In genomic region chrX:101697537-101697936, GRCm38 (mm10) we compare ENCODE assay signal across 26 mouse cellular contexts. TPM values are rescaled to one million over a fixed set of nuclear protein-coding genes. Genes with fewer than 3 reads are reported as not detected.
DNase-seq lines count a peak whose midpoint lies in the region; TF ChIP-seq lines count a peak whose summit lies in the region.
"Had no signal": no experiment of that assay in that cellular context is flagged by ENCODE, and none has a peak within 500 bp of the region (broad histone marks: within the 10 kb centered on the region; RNA-seq: fewer than 3 reads in every experiment).

No protein-coding gene starts in this region.

- TF ChIP-seq POLR2A in testis, adult 2 months (IDR thresholded peaks at IDR 0.05; ENCODE audit: control insufficient read depth, low read depth, low read length): no peak

- intact Hi-C loops in heart, postnatal 25 days (cut with DNase I): no loop called here

- no peaks in the 10 kb centered on the region for H3K4me1 ChIP-seq in testis, adult 2 months (ENCODE audit: control insufficient read depth, insufficient read depth, low read length)
- H3K4me1 ChIP-seq in ES-E14 (ENCODE audit: control insufficient read depth in 2 of 2, insufficient read depth in 2 of 2, low read length in 2 of 2, poor library complexity in 1 of 2): no peaks in the 10 kb centered on the region
- H3K4me1 ChIP-seq: embryonic facial prominence, embryonic 13.5 days; embryonic facial prominence, embryonic 15.5 days; forebrain, embryonic 10.5 days; forebrain, embryonic 12.5 days had no signal

- peak; percentile 62 for DNase-seq in heart, adult 11 months
- no peak for DNase-seq in heart, postnatal 25 days (ENCODE audit: low spot score)
- no peak for DNase-seq in testis, postnatal 10 days (ENCODE audit: low spot score)
- no peak for DNase-seq in ES-E14 (ENCODE audit: low read depth, low spot score)
- DNase-seq in layer of hippocampus, adult 18-20 months (ENCODE audit: low spot score in 2 of 2): no peak
- DNase-seq in gastrocnemius, postnatal 25 days: no peak
- DNase-seq: adrenal gland, adult 2 months; adrenal gland, postnatal 10 days; adrenal gland, postnatal 25 days; B cell, adult 2 months; cerebellum, adult 11 months; cerebellum, adult 18-20 months; cerebellum, adult 8-10 months; cerebellum, adult 9-11 months; cerebellum, postnatal 14 days; cerebellum, postnatal 36 days; embryo, embryonic 11 days had no signal

- H3K27ac ChIP-seq in testis, adult 2 months (ENCODE audit: control insufficient read depth, insufficient read depth, low read depth, low read length): peak overlapping the region; percentile 54; the same call in 1 of the 2 replicates
- no peak overlapping the region for H3K27ac ChIP-seq in ES-E14 (ENCODE audit: insufficient read depth, low read depth, low read length, poor library complexity, severe bottlenecking)
- H3K27ac ChIP-seq: embryonic facial prominence, embryonic 13.5 days; embryonic facial prominence, embryonic 15.5 days; forebrain, embryonic 10.5 days; forebrain, embryonic 12.5 days had no signal

- H3K9me3 ChIP-seq in ES-E14 (ENCODE audit: control insufficient read depth, insufficient read depth, low read depth, low read length): no peaks in the 10 kb centered on the region

- peak overlapping the region; percentile 90 for H3K4me3 ChIP-seq in testis, adult 2 months (ENCODE audit: control insufficient read depth, low read depth, low read length)
- peak overlapping the region; percentile 58 for H3K4me3 ChIP-seq in ES-E14 (ENCODE audit: insufficient read depth in 1 of 2, low read depth in 1 of 2, low read length in 2 of 2, poor library complexity in 1 of 2, severe bottlenecking in 1 of 2)
- H3K4me3 ChIP-seq: embryonic facial prominence, embryonic 13.5 days; embryonic facial prominence, embryonic 15.5 days; erythroblast, embryonic 14.5 days; forebrain, embryonic 10.5 days; forebrain, embryonic 12.5 days had no signal

- H3K9ac ChIP-seq in ES-E14 (ENCODE audit: insufficient read depth, low read depth, low read length, poor library complexity, severe bottlenecking): peak overlapping the region; percentile 65
- H3K9ac ChIP-seq: embryonic facial prominence, embryonic 13.5 days; embryonic facial prominence, embryonic 15.5 days; forebrain, embryonic 12.5 days had no signal

- H3K36me3 ChIP-seq in testis, adult 2 months (ENCODE audit: control insufficient read depth, insufficient read depth, low read length): no peaks in the 10 kb centered on the region
- H3K36me3 ChIP-seq in ES-E14 (ENCODE audit: control insufficient read depth, insufficient read depth, low read length, poor library complexity, severe bottlenecking): no peaks in the 10 kb centered on the region
- H3K36me3 ChIP-seq: embryonic facial prominence, embryonic 13.5 days; embryonic facial prominence, embryonic 15.5 days; forebrain, embryonic 10.5 days; forebrain, embryonic 12.5 days had no signal

- H3K27me3 ChIP-seq in testis, adult 2 months (ENCODE audit: control insufficient read depth, insufficient read depth, low read length): no peaks in the 10 kb centered on the region
- H3K27me3 ChIP-seq: CH12.LX; embryonic facial prominence, embryonic 13.5 days; embryonic facial prominence, embryonic 15.5 days; forebrain, embryonic 12.5 days had no signal

- in situ Hi-C loops in ES-E14 (cut with MboI; ENCODE audit: low sequenced_read_pairs in 2 of 2, unreplicated experiment in 2 of 2): no loop called here

- TF ChIP-seq CTCF in testis, adult 2 months (IDR thresholded peaks at IDR 0.05; ENCODE audit: control insufficient read depth, insufficient read depth, insufficient replicate concordance, low read depth, low read length): no peak

TF ChIP-seq in ES-E14, 5 proteins besides CTCF, POLR2A, EP300 and RAD21:
- TF ChIP-seq MAFK (IDR thresholded peaks at IDR 0.05; ENCODE audit: insufficient read depth, low read depth, low read length) (no peak), ZNF384 (IDR thresholded peaks at IDR 0.05; ENCODE audit: low read depth, low read length) (no peak), HCFC1 (IDR thresholded peaks at IDR 0.05; ENCODE audit: borderline replicate concordance, insufficient read depth, low read length) (no peak), ZC3H11A (IDR thresholded peaks at IDR 0.05; ENCODE audit: borderline replicate concordance, low read depth, low read length) (no peak), CHD2 (IDR thresholded peaks at IDR 0.05; ENCODE audit: low read depth, low read length) (no peak)

RNA-seq across cellular contexts. Expression of gene Cxcr3, which starts 36.5 kb away (rescaled TPM):
- under 1 TPM in 1 of 2 experiments, not detected in 1; 0.25 TPM for total RNA-seq in heart, postnatal 25 days (2021)
- 0.13 and 0.16 TPM in 2 replicates for polyA plus RNA-seq in testis, adult 2 months (2012; rRNA removed)
- total RNA-seq in ES-E14 (2012; rRNA removed): not detected in 2 replicates
- total RNA-seq in layer of hippocampus, adult 18-20 months (2021): not detected
- under 1 TPM in 1 of 2 experiments, not detected in 1; 0.16 TPM for total RNA-seq in gastrocnemius, postnatal 25 days (2021)
- total RNA-seq: adrenal gland, postnatal 25 days; CH12.LX; MEL had no signal
- polyA plus RNA-seq: erythroblast, embryonic 14.5 days; forebrain, embryonic 16.5 days had no signal

RNA-seq across cellular contexts. Expression of gene Ogt, which starts 57.7 kb away (rescaled TPM):
- total RNA-seq in heart, postnatal 25 days (2021): 10 to 100 TPM; 56.0 to 62.5 TPM
- polyA plus RNA-seq in testis, adult 2 months (2012; rRNA removed): 21.0 and 24.0 TPM in 2 replicates
- total RNA-seq in ES-E14 (2012; rRNA removed): 76.5 and 99.5 TPM in 2 replicates
- total RNA-seq in layer of hippocampus, adult 18-20 months (2021): 100 to 1,000 TPM; 195 to 213 TPM
- 10 to 100 TPM; 56.9 to 62.1 TPM for total RNA-seq in gastrocnemius, postnatal 25 days (2021)
